Mouse (Mus musculus): Measurements from ENCODE around the gene Coq8b.

Gene Coq8b

GRCm38 (mm10) chr7:27232781-27233281 lies at the start of gene Coq8b:
TSS of gene Coq8b (plus strand) at chr7:27233023.
- ChIA-PET POLR2A (interaction anchor here (0.6 to 7.6 kb wide), 97 partner anchors 9 to 1146 kb away, joined by 3 to 114 read pairs (median 5); partner anchors contain the start of genes BC024978 (in 3 of the 4), Egln2 (in 3 of the 4), Snrpa (in 3 of the 4) and Numbl (in 2 of the 4)), CTCF (interaction anchor here (0.5 to 3.6 kb wide), 55 partner anchors 8 to 389 kb away, joined by 3 to 48 read pairs (median 4); partner anchors contain the start of genes Egln2 (in 2 of the 4), BC024978 (in 1 of the 4), Numbl (in 1 of the 4) and Rab4b (in 1 of the 4))

DNA sequence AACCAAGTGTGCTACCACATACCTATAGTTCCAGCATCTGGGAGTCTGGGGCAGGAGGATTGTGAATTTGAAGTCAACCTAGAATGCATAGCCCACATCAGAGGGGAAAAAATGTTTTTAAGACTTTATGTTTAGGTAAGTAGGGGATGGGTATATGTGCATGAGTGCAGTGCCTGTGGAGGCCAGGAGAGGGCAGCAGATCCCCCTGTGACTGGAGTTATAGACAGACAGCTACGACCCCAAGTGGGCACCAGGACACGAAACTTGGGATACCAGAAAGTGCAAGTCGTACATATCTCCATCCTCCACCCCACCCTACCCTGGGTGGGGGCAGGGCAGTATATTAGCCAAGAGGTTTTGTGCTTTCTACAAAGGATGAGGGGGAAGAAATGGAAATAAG lies 47.9 kb upstream of the Coq8b start:
- CTCF ChIA-PET, result interaction anchor here (0.6 to 2.5 kb wide), 17 partner anchors 10 to 1978 kb away, joined by 3 to 14 read pairs (median 3); partner anchors contain the start of genes BC024978 (in 1 of the 4), Coq8b (in 1 of the 4) and Numbl (in 1 of the 4)
- POLR2A ChIA-PET, result interaction anchor here in 3 of 4 experiments (0.6 to 18.7 kb wide), 16 partner anchors 9 to 1192 kb away, joined by 3 to 554 read pairs (median 8); partner anchors contain the start of genes BC024978 (in 3 of the 3), Snrpa (in 3 of the 3), Egln2 (in 2 of the 3) and Coq8b (in 1 of the 3)

- ChIA-PET POLR2A (interaction anchor here (0.7 to 18.7 kb wide), 24 partner anchors 8 to 209 kb away, joined by 3 to 554 read pairs (median 4); partner anchors contain the start of genes BC024978 (in 4 of the 4), Snrpa (in 4 of the 4), Itpkc (in 3 of the 4) and Coq8b (in 2 of the 4)), CTCF (interaction anchor here (0.6 to 2.5 kb wide), 10 partner anchors 21 to 1457 kb away, joined by 3 to 14 read pairs (median 4); partner anchors contain the start of genes Coq8b (in 1 of the 4), Itpkc (in 1 of the 4) and Numbl (in 1 of the 4))
Observed at GRCm38 (mm10) chr7:27185986-27186385, 46.8 kb upstream of the Coq8b start.

- ChIA-PET CTCF (interaction anchor here (0.5 to 3.3 kb wide), 66 partner anchors 8 to 1469 kb away, joined by 3 to 53 read pairs (median 4); partner anchors contain the start of genes Egln2 (in 3 of the 4), Mia (in 3 of the 4), Rab4b (in 3 of the 4) and Coq8b (in 2 of the 4)), POLR2A (interaction anchor here (0.5 to 24.1 kb wide), 63 partner anchors 4 to 1831 kb away, joined by 3 to 554 read pairs (median 5); partner anchors contain the start of genes Coq8b (in 3 of the 4), Egln2 (in 3 of the 4), Rab4b (in 3 of the 4) and BC024978 (in 2 of the 4))
Observed at GRCm38 (mm10) chr7:27189271-27189931, 43.4 kb upstream of the Coq8b start.

DNA sequence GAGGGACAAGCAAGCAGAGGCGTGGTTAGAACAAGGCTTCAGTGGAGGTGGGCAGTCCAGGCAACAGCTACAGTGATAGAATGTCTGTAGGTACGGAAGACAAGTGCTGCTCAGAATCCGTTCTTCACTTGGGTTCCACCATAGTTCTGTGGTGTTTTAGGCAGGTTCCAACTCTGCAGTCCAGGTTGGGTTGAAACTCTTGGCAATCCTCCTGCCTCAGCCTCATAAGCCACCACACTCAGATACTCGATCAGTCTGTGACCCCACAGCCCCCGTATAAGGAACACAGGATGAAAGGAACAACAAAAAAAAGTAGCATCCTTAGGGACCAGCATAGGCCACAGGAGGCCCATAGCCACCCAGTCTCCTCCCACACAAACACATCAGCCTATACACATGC lies 40.4 kb upstream of the Coq8b start:
- CTCF ChIA-PET, result interaction anchor here in 2 of 4 experiments (0.8 to 1.5 kb wide), 2 partner anchors 14 to 84 kb away, joined by 3 read pairs; partner anchors contain the start of gene Rab4b (in 1 of the 2)
- POLR2A ChIA-PET, result interaction anchor here in 3 of 4 experiments (0.7 to 24.1 kb wide), 16 partner anchors 7 to 181 kb away, joined by 3 to 554 read pairs (median 4); partner anchors contain the start of genes Gm21983 (in 2 of the 3), Mia (in 2 of the 3), Rab4b (in 2 of the 3) and BC024978 (in 1 of the 3)

GRCm38 (mm10) chr7:27193731-27194130 lies 39.1 kb upstream of the Coq8b start:
- ChIA-PET CTCF (interaction anchor here in 1 of 4 experiments (0.6 kb wide), 2 partner anchors 24 to 1672 kb away, joined by 3 to 4 read pairs; no protein-coding TSS in a partner anchor), POLR2A (interaction anchor here in 3 of 4 experiments (0.6 to 24.1 kb wide), 22 partner anchors 6 to 1157 kb away, joined by 3 to 554 read pairs (median 4); partner anchors contain the start of genes Rab4b (in 3 of the 3), Egln2 (in 2 of the 3), Gm21983 (in 2 of the 3) and Mia (in 2 of the 3))

DNA sequence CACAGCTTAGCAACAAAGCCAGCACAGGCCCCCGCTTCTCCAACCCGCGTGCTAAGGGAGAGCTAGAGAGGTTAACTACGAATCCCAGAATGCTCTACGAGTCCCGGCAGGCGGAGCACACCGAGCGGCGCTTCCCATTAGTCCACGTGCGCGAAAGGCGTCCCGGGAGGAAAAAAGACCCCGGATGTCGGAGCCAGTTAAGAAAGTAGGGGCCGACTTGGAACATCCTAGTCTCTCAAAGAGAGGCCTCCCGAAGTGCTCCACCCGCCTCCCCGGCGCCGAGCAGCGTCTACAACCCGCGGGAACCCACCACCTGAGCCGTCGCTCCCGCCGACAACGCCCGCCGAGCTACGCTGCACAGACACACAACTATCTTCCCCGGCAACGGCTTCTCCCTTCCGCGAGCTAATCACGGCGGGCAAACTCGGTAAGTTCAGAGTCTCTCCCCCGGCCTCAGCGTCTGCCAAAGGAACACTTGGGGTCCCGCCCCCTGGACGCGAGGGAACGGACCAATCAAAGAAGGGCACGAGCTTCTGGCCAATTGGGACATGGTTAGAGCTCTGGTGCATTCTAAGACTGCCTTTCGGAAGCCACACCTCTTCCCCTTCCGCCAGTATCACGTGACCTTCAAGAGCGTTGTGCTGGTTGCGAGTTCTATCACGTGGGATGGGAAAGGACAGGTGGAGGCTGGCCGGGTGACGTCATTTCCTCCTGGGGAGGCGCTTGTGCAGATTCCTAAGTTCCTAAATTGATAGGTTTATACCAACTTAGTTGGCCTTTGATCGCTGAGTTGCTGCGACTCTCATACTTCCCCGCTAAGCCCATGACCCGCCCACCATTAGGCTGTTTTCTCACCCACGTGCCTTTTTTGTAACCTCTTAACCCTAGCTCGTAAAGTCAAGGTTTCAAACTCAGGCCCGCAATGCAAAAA lies 36.9 kb upstream of the Coq8b start, which contains the start of the genes BC024978 and Snrpa:
BC024978 (plus strand) TSS at position 101 of the 931 bp plus-strand sequence.
Snrpa (minus strand) TSS at position 591 of the 931 bp plus-strand sequence.
- ChIA-PET CTCF (interaction anchor here in 3 of 4 experiments (0.6 to 3.5 kb wide), 14 partner anchors 11 to 296 kb away, joined by 3 to 15 read pairs (median 5); partner anchors contain the start of genes Coq8b (in 1 of the 3), Egln2 (in 1 of the 3) and Rab4b (in 1 of the 3)), POLR2A (interaction anchor here (0.5 to 24.1 kb wide), 134 partner anchors 8 to 1786 kb away, joined by 3 to 554 read pairs (median 5); partner anchors contain the start of genes Coq8b (in 3 of the 4), Egln2 (in 3 of the 4), Itpkc (in 3 of the 4) and Numbl (in 3 of the 4))

DNA sequence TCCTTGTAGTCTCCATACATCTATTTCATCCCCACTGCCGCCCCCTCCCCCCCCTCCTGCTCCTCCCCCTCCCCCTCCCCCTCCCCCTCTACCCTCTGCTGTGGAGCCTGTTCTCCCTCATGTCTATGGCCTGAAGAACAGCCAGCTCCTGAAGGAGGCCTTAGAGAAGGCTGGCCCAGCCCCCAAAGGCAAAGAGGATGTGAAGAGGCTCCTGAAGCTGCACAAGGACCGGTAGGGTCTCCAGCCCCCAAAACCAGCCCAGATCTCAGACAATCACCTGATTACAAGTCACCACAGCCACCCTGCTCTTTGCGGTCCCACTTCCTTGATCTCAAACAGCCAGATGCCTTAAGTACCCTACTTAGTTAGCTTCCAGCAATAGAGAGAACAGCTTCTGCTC lies 35.7 kb upstream of the Coq8b start:
- ChIA-PET POLR2A (interaction anchor here (0.6 to 24.1 kb wide), 48 partner anchors 9 to 1443 kb away, joined by 3 to 554 read pairs (median 12); partner anchors contain the start of genes Coq8b (in 2 of the 4), Egln2 (in 2 of the 4), Gm21983 (in 2 of the 4) and Hnrnpul1 (in 2 of the 4)), CTCF (interaction anchor here in 3 of 4 experiments (0.6 to 3.5 kb wide), 7 partner anchors 8 to 232 kb away, joined by 3 to 15 read pairs (median 6); partner anchors contain the start of gene Coq8b (in 1 of the 3))

DNA sequence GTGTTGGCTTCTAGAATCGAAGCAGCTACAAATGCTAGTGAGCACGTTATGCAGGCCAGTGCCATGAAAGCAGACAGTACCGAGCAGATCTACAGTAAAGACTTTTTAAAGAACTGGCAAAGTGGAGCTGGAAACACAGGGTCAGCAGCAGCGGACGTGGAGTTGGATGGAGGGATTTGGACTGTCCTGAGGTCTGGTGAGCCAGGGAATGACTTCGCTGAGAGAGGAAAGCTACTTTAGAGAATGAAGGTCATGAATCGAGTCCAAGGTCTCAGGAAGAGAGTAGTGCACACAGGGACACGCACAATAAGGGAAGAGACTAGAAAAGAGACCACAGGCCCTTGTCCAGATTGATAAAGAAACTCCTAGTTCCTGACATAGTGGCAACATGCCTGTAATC lies 35.2 kb upstream of the Coq8b start:
- ChIA-PET POLR2A (interaction anchor here (0.6 to 24.1 kb wide), 48 partner anchors 8 to 1443 kb away, joined by 3 to 554 read pairs (median 8); partner anchors contain the start of genes Coq8b (in 3 of the 4), Numbl (in 3 of the 4), Egln2 (in 2 of the 4) and Gm21983 (in 2 of the 4)), CTCF (interaction anchor here in 3 of 4 experiments (0.6 to 3.5 kb wide), 9 partner anchors 8 to 222 kb away, joined by 3 to 15 read pairs (median 4); no protein-coding TSS in a partner anchor)

GRCm38 (mm10) chr7:27198355-27198754 lies 34.5 kb upstream of the Coq8b start:
- ChIA-PET POLR2A (interaction anchor here (0.6 to 24.1 kb wide), 48 partner anchors 8 to 288 kb away, joined by 3 to 554 read pairs (median 6); partner anchors contain the start of genes Coq8b (in 3 of the 4), Egln2 (in 3 of the 4), Itpkc (in 3 of the 4) and Rab4b (in 3 of the 4)), CTCF (interaction anchor here (0.8 to 1.7 kb wide), 7 partner anchors 9 to 88 kb away, joined by 3 to 9 read pairs (median 3); no protein-coding TSS in a partner anchor)

DNA sequence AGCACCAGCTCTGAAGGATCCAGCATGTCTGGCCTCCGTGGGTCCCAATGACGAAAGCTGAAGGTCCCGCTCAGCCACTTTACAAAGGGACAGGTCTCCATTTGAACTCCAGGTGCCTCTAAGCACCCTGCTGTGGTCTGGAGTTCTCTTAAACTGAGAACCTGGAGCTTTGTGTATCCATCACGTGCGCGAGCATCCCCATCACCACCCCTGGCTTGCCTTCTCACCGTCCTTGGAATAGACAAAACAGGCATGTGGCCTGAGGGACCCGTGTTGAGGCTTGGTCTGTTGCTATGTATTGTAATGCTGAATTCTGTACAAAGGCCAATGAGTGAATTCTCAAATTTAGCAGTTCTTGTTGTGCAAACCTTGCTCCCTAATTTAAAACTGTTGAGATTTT lies 34.0 kb upstream of the Coq8b start:
- POLR2A ChIA-PET, result interaction anchor here (0.5 to 24.1 kb wide), 46 partner anchors 9 to 375 kb away, joined by 3 to 554 read pairs (median 4); partner anchors contain the start of genes Coq8b (in 3 of the 4), Egln2 (in 3 of the 4), Itpkc (in 3 of the 4) and Rab4b (in 3 of the 4)

DNA sequence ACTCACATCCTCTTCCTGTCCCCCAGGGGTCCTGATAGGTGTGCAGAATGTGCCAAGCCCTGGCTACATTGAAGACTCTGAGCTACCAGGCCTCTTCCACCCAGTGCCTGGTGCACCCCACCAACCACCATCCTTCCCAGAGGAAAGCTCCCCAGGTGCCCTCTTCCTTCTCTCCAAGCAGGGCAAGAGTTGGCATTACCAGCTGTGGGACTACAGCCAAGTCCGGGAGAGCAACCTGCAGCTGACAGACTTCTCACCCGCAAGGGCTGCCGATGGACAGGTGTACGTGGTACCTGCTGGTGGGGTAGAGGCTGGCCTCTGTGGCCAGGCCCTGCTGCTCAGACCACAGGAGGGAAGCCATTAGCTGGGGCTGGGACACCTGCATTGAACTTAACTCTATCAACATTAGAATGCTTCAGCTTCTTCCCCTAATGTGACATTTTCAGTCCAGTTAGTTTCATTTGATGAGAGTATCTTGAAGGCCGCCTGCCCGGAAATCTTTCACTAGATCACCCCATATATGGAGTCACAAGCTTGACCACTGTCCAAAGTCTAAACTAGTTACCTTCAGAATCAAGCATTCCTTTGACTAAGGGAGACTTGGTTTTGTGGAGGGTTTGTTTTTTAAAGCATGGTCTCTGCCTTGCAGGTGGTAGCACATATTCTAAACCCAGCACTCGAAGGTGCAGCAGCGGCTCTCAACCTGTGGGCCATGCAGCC lies 28.9 kb upstream of the Coq8b start:
- ChIA-PET POLR2A (interaction anchor here (0.8 to 24.1 kb wide), 22 partner anchors 8 to 41 kb away, joined by 3 to 554 read pairs (median 6); partner anchors contain the start of genes BC024978 (in 4 of the 4), Coq8b (in 2 of the 4), Gm21983 (in 2 of the 4) and Itpkc (in 2 of the 4)), CTCF (interaction anchor here (0.6 to 2.3 kb wide), 10 partner anchors 8 to 70 kb away, joined by 3 to 8 read pairs (median 4); partner anchors contain the start of genes Coq8b (in 2 of the 4) and Itpkc (in 1 of the 4))

More for the DNA sequence above, 34.0 kb upstream of the Coq8b start:
- CTCF ChIA-PET, result interaction anchor here (0.5 to 1.7 kb wide), 8 partner anchors 9 to 87 kb away, joined by 3 to 9 read pairs (median 3); no protein-coding TSS in a partner anchor

DNA sequence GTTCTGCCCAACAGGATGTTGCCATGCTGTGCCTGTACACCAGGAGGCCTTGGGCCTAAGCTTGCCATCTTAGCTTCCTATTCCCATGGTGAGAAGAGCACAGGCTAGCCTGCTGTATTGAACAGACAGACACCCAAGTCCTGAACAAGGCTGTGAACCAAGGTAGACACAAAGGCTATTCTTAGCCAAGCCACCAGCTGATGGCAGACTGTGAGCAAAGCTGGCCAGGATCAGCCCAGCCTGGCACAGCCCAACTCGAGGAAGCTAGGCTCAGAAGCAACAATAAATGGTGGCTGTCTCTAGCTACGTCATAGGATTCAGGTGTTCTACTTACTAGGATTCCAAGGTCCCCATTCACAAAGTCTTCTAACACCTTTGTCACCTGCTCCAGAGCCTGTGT lies 20.2 kb upstream of the Coq8b start:
- POLR2A ChIA-PET, result interaction anchor here (0.6 to 6.1 kb wide), 24 partner anchors 9 to 1809 kb away, joined by 3 to 65 read pairs (median 4); partner anchors contain the start of genes BC024978 (in 3 of the 4), Snrpa (in 3 of the 4), Coq8b (in 1 of the 4) and Egln2 (in 1 of the 4)
- CTCF ChIA-PET, result interaction anchor here in 2 of 4 experiments (0.5 to 1.7 kb wide), 7 partner anchors 9 to 278 kb away, joined by 3 to 9 read pairs (median 3); partner anchors contain the start of gene Snrpa (in 1 of the 2)

DNA sequence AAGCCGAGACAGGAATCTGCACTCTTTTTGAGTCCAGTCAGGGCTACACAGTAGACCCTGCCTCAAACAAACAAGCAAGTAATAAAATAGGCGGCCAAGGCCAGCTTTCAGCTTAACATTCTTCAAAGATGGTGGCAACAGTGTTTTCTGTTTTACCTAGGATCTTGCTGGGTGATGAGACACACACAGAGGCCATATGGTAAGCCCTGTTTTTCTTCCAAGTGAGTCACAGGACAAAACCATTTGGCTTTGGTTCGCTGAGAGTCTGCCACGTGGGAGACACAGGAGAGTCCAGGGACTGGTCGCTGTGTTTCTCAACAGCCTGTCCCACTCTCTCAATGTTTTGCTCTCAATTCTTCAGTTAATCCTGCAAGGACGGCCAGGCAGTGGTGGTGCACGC lies 14.2 kb upstream of the Coq8b start:
- ChIA-PET CTCF (interaction anchor here in 3 of 4 experiments (0.5 to 1.2 kb wide), 3 partner anchors 10 to 37 kb away, joined by 3 read pairs; partner anchors contain the start of gene Itpkc (in 1 of the 3)), POLR2A (interaction anchor here in 3 of 4 experiments (0.6 to 6.9 kb wide), 16 partner anchors 9 to 63 kb away, joined by 3 to 65 read pairs (median 6); partner anchors contain the start of genes BC024978 (in 2 of the 3), Itpkc (in 2 of the 3), Snrpa (in 2 of the 3) and Coq8b (in 1 of the 3))

Measured in embryonic stem cell, embryonic (primary cell).